Mouse (Mus musculus): ENCODE measurements around the gene Mrtfa. TPM values are rescaled to one million over a fixed set of nuclear protein-coding genes. Genes with fewer than 3 reads are reported as not detected.

Gene Mrtfa
- polyA plus RNA-seq, 1 experiment from 2014 or later: 15.5 TPM

DNA sequence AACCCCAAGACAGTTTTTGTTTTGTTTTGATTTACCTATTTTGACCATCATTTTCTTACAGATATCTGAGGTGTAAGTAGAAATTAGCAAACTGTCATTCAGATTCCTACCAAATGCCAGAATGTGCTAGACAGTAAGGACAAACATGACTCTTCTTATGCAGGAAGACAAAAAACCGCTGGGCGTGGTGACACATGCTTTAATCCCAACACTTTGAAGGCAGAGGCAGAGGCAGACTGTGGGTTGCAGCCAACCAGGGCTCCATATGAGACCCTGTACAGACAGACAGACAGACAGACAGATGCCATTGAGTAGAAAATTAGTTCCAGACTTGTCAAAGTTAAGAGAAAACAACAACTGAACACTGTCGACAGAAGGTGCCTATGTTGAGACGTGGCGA is 24.3 kb downstream of the Mrtfa start:
- Histone ChIP-seq H3K4me2 (ENCODE audit: low read depth, low read length) (no peak overlapping the region), H3K36me3 (replicated peaks; ENCODE audit: control insufficient read depth, insufficient read depth, low read depth, low read length) (no peaks in the 10 kb centered on the region), H3K4me1 (ENCODE audit: control insufficient read depth, insufficient read depth, low read length) (no peaks in the 10 kb centered on the region), H3K27ac (replicated peaks; ENCODE audit: low read depth, low read length) (no peak overlapping the region), H3K9ac (replicated peaks; ENCODE audit: low read length) (no peak overlapping the region), H3K9me3 (replicated peaks; ENCODE audit: control insufficient read depth, low read length) (no peaks in the 10 kb centered on the region), H3K27me3 (ENCODE audit: control insufficient read depth, insufficient read depth, low read length) (no peaks in the 10 kb centered on the region), H3K4me3 (ENCODE audit: low read depth, low read length) (no peak overlapping the region)
- ATAC-seq (replicated peaks; ENCODE audit: insufficient number of reproducible peaks, low FRiP score, low TSS enrichment, low read depth) (no peak), DNase-seq (ENCODE audit: low spot score) (no peak)
- 88% methylated on average over 5 of the region's 5 CpGs for WGBS

GRCm38 (mm10) chr15:81164560-81165310 is 25.8 kb downstream of the Mrtfa start:
- H3K4me1 ChIP-seq (ENCODE audit: control insufficient read depth, insufficient read depth, low read length): no peaks in the 10 kb centered on the region
- H3K9me3 ChIP-seq (replicated peaks; ENCODE audit: control insufficient read depth, low read length): no peaks in the 10 kb centered on the region
- H3K27me3 ChIP-seq (ENCODE audit: control insufficient read depth, insufficient read depth, low read length): no peaks in the 10 kb centered on the region
- H3K4me3 ChIP-seq (ENCODE audit: low read depth, low read length): no peak overlapping the region
- no peak overlapping the region for H3K4me2 ChIP-seq (ENCODE audit: low read depth, low read length)
- no peak for ATAC-seq (replicated peaks; ENCODE audit: insufficient number of reproducible peaks, low FRiP score, low TSS enrichment, low read depth)
- no peaks in the 10 kb centered on the region for H3K36me3 ChIP-seq (replicated peaks; ENCODE audit: control insufficient read depth, insufficient read depth, low read depth, low read length)
- no peak for DNase-seq (ENCODE audit: low spot score)
- H3K27ac ChIP-seq (replicated peaks; ENCODE audit: low read depth, low read length): no peak overlapping the region
- H3K9ac ChIP-seq (replicated peaks; ENCODE audit: low read length): no peak overlapping the region
- 87% methylated on average over 9 of the region's 9 CpGs for WGBS

DNA sequence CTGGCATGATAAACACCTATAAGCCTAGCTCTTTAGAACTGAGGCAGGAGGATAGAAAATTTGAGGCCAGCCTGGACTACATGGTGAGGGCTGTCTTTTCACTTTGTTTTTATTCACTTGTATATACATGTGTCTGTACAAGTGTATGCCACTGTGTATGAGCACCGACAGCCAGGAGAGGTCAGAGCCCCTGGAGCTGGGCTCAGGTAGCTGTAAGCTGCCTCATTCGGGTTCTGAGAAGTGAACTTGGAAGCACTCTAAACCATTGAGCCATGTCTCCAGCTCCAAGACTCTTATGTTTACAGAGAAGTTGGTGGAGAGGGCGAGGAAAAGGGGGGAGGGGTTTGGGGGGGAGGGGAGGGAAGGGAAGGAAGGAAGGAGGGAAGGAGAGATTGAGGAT is 29.0 kb downstream of the Mrtfa start:
- no peaks in the 10 kb centered on the region for H3K36me3 ChIP-seq (replicated peaks; ENCODE audit: control insufficient read depth, insufficient read depth, low read depth, low read length)
- no peak overlapping the region for H3K4me2 ChIP-seq (ENCODE audit: low read depth, low read length)
- H3K9me3 ChIP-seq (replicated peaks; ENCODE audit: control insufficient read depth, low read length): no peaks in the 10 kb centered on the region
- no peak overlapping the region for H3K9ac ChIP-seq (replicated peaks; ENCODE audit: low read length)
- no peaks in the 10 kb centered on the region for H3K27me3 ChIP-seq (ENCODE audit: control insufficient read depth, insufficient read depth, low read length)
- ATAC-seq (replicated peaks; ENCODE audit: insufficient number of reproducible peaks, low FRiP score, low TSS enrichment, low read depth): no peak
- WGBS: 74% methylated on average over 3 of the region's 3 CpGs
- H3K4me1 ChIP-seq (ENCODE audit: control insufficient read depth, insufficient read depth, low read length): no peaks in the 10 kb centered on the region
- no peak for DNase-seq (ENCODE audit: low spot score)
- H3K27ac ChIP-seq (replicated peaks; ENCODE audit: low read depth, low read length): no peak overlapping the region
- H3K4me3 ChIP-seq (ENCODE audit: low read depth, low read length): no peak overlapping the region

DNA sequence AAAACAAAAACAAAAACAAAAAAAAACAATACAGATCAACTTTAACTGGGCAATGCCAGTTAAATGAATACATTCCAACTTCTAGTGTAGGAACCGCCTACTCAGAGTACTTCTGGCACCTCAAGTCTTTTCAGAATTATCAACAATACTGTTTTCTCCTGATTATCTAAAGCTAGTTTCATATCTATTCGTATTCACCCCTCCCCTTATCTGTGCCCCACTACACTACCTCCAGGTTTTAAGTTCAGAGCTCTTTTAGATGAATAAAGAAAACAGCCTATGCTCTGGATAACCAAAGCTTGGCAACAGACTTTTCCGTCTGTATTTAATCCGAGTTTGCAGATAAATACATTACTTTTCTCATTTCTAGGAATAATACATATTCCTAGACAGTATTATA is 29.9 kb downstream of the Mrtfa start:
- ATAC-seq (replicated peaks; ENCODE audit: insufficient number of reproducible peaks, low FRiP score, low TSS enrichment, low read depth) (no peak), DNase-seq (ENCODE audit: low spot score) (no peak)
- 90% methylated on average over 4 of the region's 4 CpGs for WGBS
- H3K27ac ChIP-seq (replicated peaks; ENCODE audit: low read depth, low read length): no peak overlapping the region
- no peaks in the 10 kb centered on the region for H3K27me3 ChIP-seq (ENCODE audit: control insufficient read depth, insufficient read depth, low read length)
- no peaks in the 10 kb centered on the region for H3K9me3 ChIP-seq (replicated peaks; ENCODE audit: control insufficient read depth, low read length)
- H3K4me3 ChIP-seq (ENCODE audit: low read depth, low read length): no peak overlapping the region
- no peaks in the 10 kb centered on the region for H3K4me1 ChIP-seq (ENCODE audit: control insufficient read depth, insufficient read depth, low read length)
- no peaks in the 10 kb centered on the region for H3K36me3 ChIP-seq (replicated peaks; ENCODE audit: control insufficient read depth, insufficient read depth, low read depth, low read length)
- no peak overlapping the region for H3K9ac ChIP-seq (replicated peaks; ENCODE audit: low read length)
- H3K4me2 ChIP-seq (ENCODE audit: low read depth, low read length): no peak overlapping the region

GRCm38 (mm10) chr15:81159212-81159611 is 31.3 kb downstream of the Mrtfa start:
- no peak overlapping the region for H3K27ac ChIP-seq (replicated peaks; ENCODE audit: low read depth, low read length)
- H3K36me3 ChIP-seq (replicated peaks; ENCODE audit: control insufficient read depth, insufficient read depth, low read depth, low read length): no peaks in the 10 kb centered on the region
- 82% methylated on average over 7 of the region's 7 CpGs for WGBS
- no peak overlapping the region for H3K9ac ChIP-seq (replicated peaks; ENCODE audit: low read length)
- no peaks in the 10 kb centered on the region for H3K9me3 ChIP-seq (replicated peaks; ENCODE audit: control insufficient read depth, low read length)
- H3K27me3 ChIP-seq (ENCODE audit: control insufficient read depth, insufficient read depth, low read length): no peaks in the 10 kb centered on the region
- H3K4me2 ChIP-seq (ENCODE audit: low read depth, low read length): no peak overlapping the region
- DNase-seq (ENCODE audit: low spot score): no peak
- H3K4me1 ChIP-seq (ENCODE audit: control insufficient read depth, insufficient read depth, low read length): no peaks in the 10 kb centered on the region
- no peak overlapping the region for H3K4me3 ChIP-seq (ENCODE audit: low read depth, low read length)
- ATAC-seq (replicated peaks; ENCODE audit: insufficient number of reproducible peaks, low FRiP score, low TSS enrichment, low read depth): no peak

DNA sequence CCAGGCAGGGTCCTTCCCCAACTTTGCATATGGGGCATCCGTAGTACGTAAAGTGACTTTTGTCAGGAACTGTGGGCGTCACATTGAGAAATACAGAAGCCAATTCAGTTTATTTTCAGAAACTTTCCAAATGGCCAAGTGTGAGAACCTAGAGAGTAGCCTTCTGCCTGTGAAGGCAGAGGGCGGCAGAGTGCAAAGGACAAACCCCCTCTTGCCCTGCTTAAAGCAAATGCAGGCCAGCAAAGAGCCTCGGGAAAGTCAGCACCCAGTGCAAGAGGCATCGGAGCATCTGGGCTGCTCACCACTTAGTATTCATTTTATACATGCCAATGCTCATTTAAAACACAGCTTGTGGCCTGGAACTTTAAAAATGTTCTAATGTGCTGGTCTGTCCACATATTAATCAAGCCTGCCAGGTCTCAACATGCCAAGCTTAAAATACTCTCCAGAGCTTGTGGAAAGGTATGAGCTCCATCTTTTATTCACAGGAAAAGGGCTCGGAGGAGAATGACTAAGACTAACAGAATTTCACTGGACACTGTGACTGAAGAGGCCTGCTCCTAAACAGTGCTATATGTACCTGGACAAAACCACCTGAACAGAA is 31.9 kb downstream of the Mrtfa start:
- no peak for DNase-seq (ENCODE audit: low spot score)
- WGBS: 83% methylated on average over 7 of the region's 7 CpGs
- H3K9me3 ChIP-seq (replicated peaks; ENCODE audit: control insufficient read depth, low read length): no peaks in the 10 kb centered on the region
- no peak for ATAC-seq (replicated peaks; ENCODE audit: insufficient number of reproducible peaks, low FRiP score, low TSS enrichment, low read depth)
- H3K4me3 ChIP-seq (ENCODE audit: low read depth, low read length): no peak overlapping the region
- H3K27me3 ChIP-seq (ENCODE audit: control insufficient read depth, insufficient read depth, low read length): no peaks in the 10 kb centered on the region
- H3K27ac ChIP-seq (replicated peaks; ENCODE audit: low read depth, low read length): no peak overlapping the region
- no peak overlapping the region for H3K4me2 ChIP-seq (ENCODE audit: low read depth, low read length)
- no peaks in the 10 kb centered on the region for H3K4me1 ChIP-seq (ENCODE audit: control insufficient read depth, insufficient read depth, low read length)
- H3K36me3 ChIP-seq (replicated peaks; ENCODE audit: control insufficient read depth, insufficient read depth, low read depth, low read length): no peaks in the 10 kb centered on the region
- no peak overlapping the region for H3K9ac ChIP-seq (replicated peaks; ENCODE audit: low read length)

GRCm38 (mm10) chr15:81156453-81156852 is 34.1 kb downstream of the Mrtfa start:
- 81% methylated on average over 2 of the region's 2 CpGs for whole genome bisulfite sequencing
- DNase-seq (ENCODE audit: low spot score): no peak
- no peak for ATAC-seq (replicated peaks; ENCODE audit: insufficient number of reproducible peaks, low FRiP score, low TSS enrichment, low read depth)
- Histone ChIP-seq H3K4me1 (ENCODE audit: control insufficient read depth, insufficient read depth, low read length) (no peaks in the 10 kb centered on the region), H3K9ac (replicated peaks; ENCODE audit: low read length) (no peak overlapping the region), H3K36me3 (replicated peaks; ENCODE audit: control insufficient read depth, insufficient read depth, low read depth, low read length) (no peaks in the 10 kb centered on the region), H3K27me3 (ENCODE audit: control insufficient read depth, insufficient read depth, low read length) (no peaks in the 10 kb centered on the region), H3K9me3 (replicated peaks; ENCODE audit: control insufficient read depth, low read length) (no peaks in the 10 kb centered on the region), H3K27ac (replicated peaks; ENCODE audit: low read depth, low read length) (no peak overlapping the region), H3K4me3 (ENCODE audit: low read depth, low read length) (no peak overlapping the region), H3K4me2 (ENCODE audit: low read depth, low read length) (no peak overlapping the region)

DNA sequence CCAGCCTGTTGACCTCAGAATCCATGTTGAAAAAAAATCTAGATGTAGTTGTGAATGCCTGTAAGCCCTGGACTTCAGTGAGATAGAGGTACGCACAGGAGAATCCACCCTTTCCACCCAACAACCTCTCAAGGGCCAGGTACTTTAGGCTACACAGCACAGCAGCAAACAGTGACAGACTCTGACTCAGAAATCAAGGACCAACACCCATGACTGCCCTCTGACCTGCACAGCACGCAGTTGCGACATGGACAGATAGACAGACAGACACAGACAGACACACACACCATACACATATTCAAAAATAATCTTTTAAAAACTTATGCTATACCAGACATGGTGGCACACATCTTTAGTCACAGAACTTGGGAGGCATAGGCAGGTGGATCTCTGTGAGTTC is 34.7 kb downstream of the Mrtfa start:
- Histone ChIP-seq H3K4me3 (ENCODE audit: low read depth, low read length) (no peak overlapping the region), H3K4me1 (ENCODE audit: control insufficient read depth, insufficient read depth, low read length) (no peaks in the 10 kb centered on the region), H3K27me3 (ENCODE audit: control insufficient read depth, insufficient read depth, low read length) (no peaks in the 10 kb centered on the region), H3K9ac (replicated peaks; ENCODE audit: low read length) (no peak overlapping the region), H3K27ac (replicated peaks; ENCODE audit: low read depth, low read length) (no peak overlapping the region), H3K4me2 (ENCODE audit: low read depth, low read length) (no peak overlapping the region), H3K9me3 (replicated peaks; ENCODE audit: control insufficient read depth, low read length) (no peaks in the 10 kb centered on the region), H3K36me3 (replicated peaks; ENCODE audit: control insufficient read depth, insufficient read depth, low read depth, low read length) (no peaks in the 10 kb centered on the region)
- DNase-seq (ENCODE audit: low spot score) (no peak), ATAC-seq (replicated peaks; ENCODE audit: insufficient number of reproducible peaks, low FRiP score, low TSS enrichment, low read depth) (no peak)
- 88% methylated on average over 3 of the region's 3 CpGs for WGBS
